Mouse (Mus musculus): Measurements from ENCODE around the gene Zbtb45.

The Zbtb45 gene

DNA sequence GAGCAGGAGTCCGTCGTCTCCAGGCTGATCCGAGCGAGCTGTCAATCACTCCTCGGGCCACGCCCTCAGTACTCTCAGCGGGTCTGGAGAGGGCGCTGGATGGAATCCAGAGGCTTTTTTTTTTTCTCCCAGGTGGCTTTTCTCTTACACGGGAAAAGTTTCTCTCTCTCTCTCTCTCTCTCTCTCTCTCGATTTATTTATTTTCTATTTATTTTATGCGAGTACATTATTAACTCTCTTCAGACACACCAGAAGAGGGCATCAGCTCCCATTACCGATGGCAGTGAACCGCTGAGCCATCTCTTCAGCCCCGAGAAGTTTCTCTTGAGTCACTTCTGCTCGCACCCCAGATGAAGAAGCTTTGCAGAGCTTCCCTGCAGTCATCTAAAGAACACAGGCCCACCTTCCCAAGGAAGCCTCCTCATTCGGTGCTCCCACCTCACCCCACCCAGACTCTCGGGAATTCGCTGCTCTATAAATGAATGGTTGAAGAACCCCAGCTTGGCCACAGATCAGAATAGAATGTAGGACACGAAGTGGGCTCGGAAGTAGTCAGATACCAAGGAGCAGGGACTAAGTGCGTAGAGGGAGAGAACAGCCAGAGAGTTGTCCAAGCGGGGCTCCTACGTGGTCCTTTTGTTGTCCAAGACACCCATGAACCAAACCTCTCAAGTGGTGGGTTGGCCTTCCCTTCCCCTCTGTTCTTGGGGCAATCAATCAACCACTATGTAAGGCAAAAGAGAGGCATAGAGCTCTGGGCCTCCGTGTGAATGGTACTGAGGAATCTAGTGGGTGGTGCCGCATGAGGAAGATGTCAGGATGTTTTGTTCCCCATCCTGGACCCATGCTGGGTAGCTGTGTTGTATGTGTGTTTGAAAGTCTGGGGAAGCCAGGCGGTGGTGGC is at the start of gene Zbtb45:
Gene Zbtb45 (minus strand): TSS at position 30 of the 904 bp plus-strand sequence.
- no peak for DNase-seq (ENCODE audit: low read depth, low spot score)

- DNase-seq (ENCODE audit: low read depth, low spot score): no peak
Observed at GRCm38 (mm10) chr7:13059536-13059935, 49.7 kb upstream of the Zbtb45 start.

GRCm38 (mm10) chr7:13056913-13057700 is 47.3 kb upstream of the Zbtb45 start:
- DNase-seq (ENCODE audit: low read depth, low spot score): no peak

GRCm38 (mm10) chr7:13054287-13055010 is 44.6 kb upstream of the Zbtb45 start, which contains the start of gene Mzf1:
Gene Mzf1, minus strand, starts transcription at chr7:13054764.
- peak; percentile 97 for DNase-seq (ENCODE audit: low read depth, low spot score)

- no peak for DNase-seq (ENCODE audit: low read depth, low spot score)
Observed at GRCm38 (mm10) chr7:13053961-13054286, 44.1 kb upstream of the Zbtb45 start.

GRCm38 (mm10) chr7:13053501-13053900 is 43.7 kb upstream of the Zbtb45 start:
- DNase-seq (ENCODE audit: low read depth, low spot score): no peak

DNA sequence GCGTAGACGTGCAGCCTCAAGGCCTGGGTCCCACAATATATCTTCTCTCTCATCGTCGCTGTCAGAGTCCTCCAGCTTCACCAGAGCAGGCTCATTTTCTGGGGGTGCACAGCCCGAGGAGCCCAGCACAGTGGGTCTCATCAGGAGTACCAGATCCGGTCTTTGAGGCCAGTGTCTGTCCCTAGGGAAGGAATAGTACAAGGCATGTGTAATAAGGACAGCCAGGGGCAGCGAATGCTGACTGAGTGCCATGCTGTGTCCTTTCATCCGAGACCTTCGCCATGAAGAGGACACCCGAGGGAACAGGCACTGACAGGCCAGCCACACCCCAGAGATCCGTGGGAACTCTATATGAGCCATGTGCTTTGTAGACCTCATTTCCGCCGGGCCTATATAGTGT is 43.2 kb upstream of the Zbtb45 start:
- no peak for DNase-seq (ENCODE audit: low read depth, low spot score)

GRCm38 (mm10) chr7:13046084-13046483 is 36.2 kb upstream of the Zbtb45 start:
- DNase-seq (ENCODE audit: low read depth, low spot score): peak; percentile 72

DNA sequence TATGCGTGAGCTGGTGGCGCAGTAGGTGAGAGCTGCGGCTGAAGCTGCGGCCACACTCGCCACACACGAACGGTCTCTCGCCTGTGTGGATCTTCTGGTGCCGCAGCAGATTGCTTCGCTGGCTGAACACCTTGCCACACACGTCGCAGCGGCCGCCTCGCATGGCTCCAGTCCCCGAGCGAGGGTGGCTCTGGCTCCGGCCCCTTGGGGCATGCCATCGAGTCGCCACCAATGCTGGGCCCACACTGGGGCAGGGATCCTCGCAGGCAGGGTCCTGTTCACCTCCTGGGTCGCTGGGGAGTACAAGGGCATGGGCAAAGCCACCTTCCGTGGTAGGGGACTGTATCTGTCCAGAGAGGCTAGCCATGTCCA is 34.4 kb upstream of the Zbtb45 start:
- DNase-seq (ENCODE audit: low read depth, low spot score): no peak

DNA sequence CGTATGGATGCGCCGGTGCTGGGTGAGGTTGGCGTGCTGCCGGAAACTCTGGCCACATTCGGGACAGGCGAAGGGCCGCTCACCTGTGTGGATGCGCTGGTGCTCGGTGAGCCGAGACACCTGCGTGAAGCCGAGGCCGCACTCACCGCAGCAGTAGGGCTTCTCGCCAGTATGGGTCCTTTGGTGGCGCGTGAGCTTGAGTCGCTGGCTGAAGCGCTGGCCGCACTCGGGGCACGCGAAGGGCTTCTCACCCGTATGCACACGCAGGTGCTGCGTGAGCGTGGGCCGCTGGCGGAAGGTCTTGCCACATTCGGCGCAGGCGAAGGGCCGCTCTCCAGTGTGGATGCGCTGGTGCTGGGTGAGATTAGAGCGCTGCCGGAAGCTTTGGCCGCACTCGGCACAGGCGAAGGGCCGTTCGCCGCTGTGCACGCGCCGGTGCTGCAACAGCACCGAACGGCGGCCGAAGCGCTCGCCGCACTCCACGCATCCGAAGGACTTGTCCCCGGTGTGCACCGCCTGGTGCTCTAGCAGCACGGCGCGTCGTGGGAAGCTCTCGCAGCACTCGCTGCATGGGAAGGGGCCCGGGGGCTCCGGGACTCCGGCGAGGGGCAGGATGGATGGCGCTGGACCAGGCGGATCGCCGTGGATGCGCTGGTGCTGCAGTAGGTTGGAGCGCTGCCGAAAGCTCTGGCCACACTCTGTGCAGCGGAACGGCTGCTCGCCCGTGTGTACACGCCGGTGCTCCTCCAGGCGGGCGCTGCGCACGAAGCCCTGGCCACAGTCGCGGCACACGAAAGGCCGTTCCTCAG is 33.8 kb upstream of the Zbtb45 start:
- peak; percentile 29 for DNase-seq (ENCODE audit: low read depth, low spot score)

- no peak for DNase-seq (ENCODE audit: low read depth, low spot score)
Observed at GRCm38 (mm10) chr7:13043120-13043444, 33.2 kb upstream of the Zbtb45 start.

DNA sequence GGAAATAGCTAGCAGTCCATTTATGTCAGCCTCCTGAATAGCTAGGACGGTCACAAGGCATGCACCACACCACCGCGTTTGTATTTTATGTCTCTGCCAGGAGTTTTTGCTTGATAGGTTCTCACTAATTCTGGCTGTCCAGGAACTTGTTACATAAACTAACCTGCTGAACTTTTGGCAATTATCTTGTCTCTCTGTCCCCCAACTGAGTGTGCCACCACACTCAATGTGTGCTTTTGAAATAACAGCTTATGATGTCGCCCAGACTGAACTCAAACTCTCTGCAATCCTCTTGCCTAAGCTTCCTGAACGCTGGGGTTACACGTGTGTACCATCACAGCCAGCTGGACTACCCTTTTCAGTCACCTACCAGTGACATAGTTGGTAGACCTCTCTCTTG is 32.7 kb upstream of the Zbtb45 start:
- DNase-seq (ENCODE audit: low read depth, low spot score): no peak

GRCm38 (mm10) chr7:13041256-13041655 is 31.4 kb upstream of the Zbtb45 start:
- DNase-seq (ENCODE audit: low read depth, low spot score): no peak

DNA sequence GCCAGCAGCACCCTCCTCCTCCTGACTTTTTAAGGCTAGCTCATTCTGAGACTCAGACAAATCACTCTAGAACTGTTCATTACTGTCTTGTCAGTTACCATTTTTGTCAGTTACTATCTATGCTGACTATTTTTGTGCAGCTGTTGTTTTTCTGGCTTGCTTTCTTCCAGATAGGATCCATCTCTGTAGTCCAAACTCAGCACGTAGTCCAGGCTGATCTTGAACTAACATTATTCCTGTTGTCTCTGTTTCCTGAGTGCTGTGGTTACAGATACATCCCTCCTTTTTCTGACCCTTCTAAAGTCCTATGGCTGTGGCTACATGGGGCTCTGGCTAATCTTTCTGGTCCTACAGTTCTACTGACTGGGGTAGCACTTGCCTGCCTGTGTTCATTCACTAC is 29.3 kb upstream of the Zbtb45 start:
- no peak for DNase-seq (ENCODE audit: low read depth, low spot score)

DNA sequence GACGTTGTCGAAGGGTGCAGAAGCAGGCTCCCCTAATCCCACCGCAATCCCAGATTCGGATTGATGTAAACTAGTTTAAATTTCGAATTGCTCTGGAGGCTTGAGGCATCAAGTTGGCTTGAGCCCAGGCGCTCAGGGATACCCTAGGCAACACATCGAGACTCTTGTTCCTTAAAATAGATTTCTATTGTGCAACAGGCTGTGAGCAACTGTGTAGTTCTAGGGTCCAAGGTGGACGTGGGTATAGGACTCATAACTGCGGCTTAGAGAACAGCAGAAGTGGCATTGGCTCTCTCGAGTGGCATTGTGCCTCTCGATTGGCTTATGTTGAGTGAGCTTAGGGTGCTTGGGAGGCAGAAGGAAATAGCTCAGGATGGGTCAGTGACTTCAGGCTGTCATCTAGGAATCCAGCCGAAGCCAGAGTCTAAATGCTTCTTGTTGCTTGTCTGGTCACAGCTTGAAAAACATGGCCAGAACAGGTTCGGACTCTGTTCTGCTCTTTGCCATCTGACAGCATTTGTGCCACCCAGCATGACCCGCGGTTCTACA is 28.9 kb upstream of the Zbtb45 start:
- no peak for DNase-seq (ENCODE audit: low read depth, low spot score)

DNA sequence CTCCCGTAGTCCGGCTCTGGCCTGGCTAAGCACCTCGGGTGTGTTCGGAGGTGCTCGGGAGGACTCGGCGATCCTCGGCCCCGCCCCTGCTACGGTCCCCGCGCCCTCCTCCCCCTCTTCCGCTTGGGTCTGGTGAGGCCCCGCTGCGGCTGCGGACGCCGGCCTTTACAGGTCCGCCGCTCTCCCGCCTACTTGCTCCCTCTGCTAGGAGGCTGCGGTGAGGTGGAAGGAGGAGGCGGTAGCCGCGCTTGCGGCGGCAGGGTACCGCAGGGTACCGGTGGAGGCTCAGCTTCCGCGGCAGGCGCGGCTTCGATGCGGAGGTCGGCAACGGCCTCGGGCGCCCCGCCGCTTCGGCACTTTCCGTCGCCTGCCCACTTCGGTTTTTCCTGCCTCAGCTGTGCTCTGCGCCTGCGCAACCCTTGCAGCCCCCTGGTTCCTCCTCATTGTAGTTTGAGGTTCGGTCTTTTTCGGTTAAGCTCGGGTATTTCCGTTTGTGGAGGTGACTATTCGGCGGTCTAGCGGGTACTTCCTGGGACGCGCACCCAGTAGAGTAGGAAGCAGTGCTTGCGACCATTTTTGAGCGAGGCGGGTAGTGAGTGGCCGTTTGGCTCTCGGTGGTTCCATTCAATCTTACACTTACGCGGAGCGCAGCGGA is 28.2 kb upstream of the Zbtb45 start, which contains the start of gene Ube2m:
Gene Ube2m (minus strand): TSS at position 375 of the 655 bp plus-strand sequence.
- DNase-seq (ENCODE audit: low read depth, low spot score): peak; percentile 94

DNA sequence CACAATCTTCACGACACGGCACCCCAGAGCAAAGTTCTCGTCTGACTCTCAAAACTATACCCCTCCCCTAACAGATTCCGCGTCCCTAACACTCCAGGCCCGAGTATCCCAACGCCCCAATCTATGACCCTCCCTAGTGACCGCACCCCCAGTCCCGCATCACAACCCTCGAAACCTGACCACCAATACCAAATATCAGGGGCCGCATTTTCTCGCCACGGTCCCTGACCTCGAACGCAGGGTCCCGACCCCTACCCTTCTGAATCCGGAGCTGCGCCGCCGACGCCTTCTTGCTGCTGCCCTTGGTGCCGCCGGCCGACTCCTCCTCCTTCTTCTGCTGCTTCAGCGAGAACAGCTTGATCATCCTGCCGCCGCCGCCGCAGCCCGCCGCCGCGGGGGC is 27.5 kb upstream of the Zbtb45 start:
- DNase-seq (ENCODE audit: low read depth, low spot score): peak; percentile 24

GRCm38 (mm10) chr7:13036806-13037205 is 27.0 kb upstream of the Zbtb45 start:
- no peak for DNase-seq (ENCODE audit: low read depth, low spot score)

DNA sequence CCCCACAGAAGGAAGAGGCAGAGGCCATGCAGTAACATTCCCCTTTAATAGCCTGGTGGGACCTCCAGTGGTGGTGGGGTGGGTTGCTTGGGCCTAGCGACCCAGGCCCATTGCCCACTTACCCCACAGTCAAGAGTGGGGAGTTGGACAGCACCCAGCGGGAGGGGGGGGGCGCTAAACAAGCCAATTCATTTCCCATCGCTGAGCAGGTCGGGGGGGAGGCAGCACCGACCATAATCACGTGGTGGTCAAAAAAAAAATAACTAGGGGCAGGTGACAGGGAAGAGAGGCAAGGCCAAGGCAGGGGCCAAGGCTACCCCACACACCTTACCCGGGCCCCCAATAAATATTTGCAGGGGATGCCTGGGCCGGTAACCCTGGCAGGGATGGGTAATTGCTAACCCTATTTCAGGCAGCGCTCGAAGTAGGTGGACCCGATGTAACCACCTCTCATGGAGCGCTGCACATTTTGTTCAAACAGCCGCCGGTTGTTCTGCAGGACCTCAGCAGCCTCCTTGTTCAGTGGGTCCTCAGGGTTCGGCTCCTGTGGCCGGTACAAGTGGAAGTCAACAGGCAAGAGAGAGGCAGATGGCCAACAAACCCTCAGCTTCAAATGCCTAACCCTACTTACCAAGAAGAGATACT is 25.5 kb upstream of the Zbtb45 start:
- no peak for DNase-seq (ENCODE audit: low read depth, low spot score)
